Mouse (Mus musculus): ENCODE results near the gene Prss57.

Prss57 gene

GRCm38 (mm10) chr10:79790861-79791260 is at the start of gene Prss57:
Prss57 (minus strand) TSS chr10:79790961.
- no peak for DNase-seq

- DNase-seq = no peak
Measured at GRCm38 (mm10) chr10:79840091-79840490, 49.3 kb upstream of the Prss57 start.

GRCm38 (mm10) chr10:79838151-79838550 is 47.4 kb upstream of the Prss57 start:
- no peak for DNase-seq

- DNase-seq = no peak
Measured at GRCm38 (mm10) chr10:79836918-79837317, 46.2 kb upstream of the Prss57 start.

- DNase-seq = peak; percentile 85
Measured at GRCm38 (mm10) chr10:79834769-79835398, 44.1 kb upstream of the Prss57 start.

- DNase-seq = no peak
Measured at GRCm38 (mm10) chr10:79832786-79833181, 42.0 kb upstream of the Prss57 start.

- no peak for DNase-seq
Measured at GRCm38 (mm10) chr10:79832026-79832785, 41.4 kb upstream of the Prss57 start.

- no peak for DNase-seq
Measured at GRCm38 (mm10) chr10:79831583-79831982, 40.8 kb upstream of the Prss57 start.

- no peak for DNase-seq
Measured at GRCm38 (mm10) chr10:79824413-79824812, 33.7 kb upstream of the Prss57 start.

GRCm38 (mm10) chr10:79823011-79823410 is 32.2 kb upstream of the Prss57 start:
- DNase-seq = no peak

GRCm38 (mm10) chr10:79822372-79822771 is 31.6 kb upstream of the Prss57 start:
- DNase-seq = no peak

- DNase-seq = no peak
Measured at GRCm38 (mm10) chr10:79821731-79822130, 31.0 kb upstream of the Prss57 start.

GRCm38 (mm10) chr10:79820782-79821181 is 30.0 kb upstream of the Prss57 start, which contains the start of gene Misp:
Misp (plus strand) TSS chr10:79820989.
- DNase-seq = no peak

GRCm38 (mm10) chr10:79820277-79820676 is 29.5 kb upstream of the Prss57 start:
- DNase-seq = no peak

GRCm38 (mm10) chr10:79819606-79820005 is 28.8 kb upstream of the Prss57 start:
- DNase-seq = no peak

- DNase-seq = no peak
Measured at GRCm38 (mm10) chr10:79818225-79818624, 27.5 kb upstream of the Prss57 start.

GRCm38 (mm10) chr10:79817111-79817510 is 26.4 kb upstream of the Prss57 start:
- DNase-seq = no peak

GRCm38 (mm10) chr10:79815671-79816494 is 25.1 kb upstream of the Prss57 start:
- no peak for DNase-seq

- DNase-seq = no peak
Measured at GRCm38 (mm10) chr10:79814271-79814842, 23.6 kb upstream of the Prss57 start.

GRCm38 (mm10) chr10:79811736-79812637 is 21.2 kb upstream of the Prss57 start:
- DNase-seq = peak; percentile 93

GRCm38 (mm10) chr10:79808728-79809127 is 18.0 kb upstream of the Prss57 start:
- no peak for DNase-seq

GRCm38 (mm10) chr10:79807826-79808225 is 17.1 kb upstream of the Prss57 start:
- no peak for DNase-seq
